Mouse (Mus musculus): ENCODE data around the gene Fhod1.
A peak's percentile ranks its signal among the peaks of the same experiment; 100 is the strongest.
"Not testable (repeated sequence)": the region's sequence is repeated elsewhere in the genome, so short reads cannot be mapped to it uniquely, and the experiment has no call there.

Fhod1 gene

DNA sequence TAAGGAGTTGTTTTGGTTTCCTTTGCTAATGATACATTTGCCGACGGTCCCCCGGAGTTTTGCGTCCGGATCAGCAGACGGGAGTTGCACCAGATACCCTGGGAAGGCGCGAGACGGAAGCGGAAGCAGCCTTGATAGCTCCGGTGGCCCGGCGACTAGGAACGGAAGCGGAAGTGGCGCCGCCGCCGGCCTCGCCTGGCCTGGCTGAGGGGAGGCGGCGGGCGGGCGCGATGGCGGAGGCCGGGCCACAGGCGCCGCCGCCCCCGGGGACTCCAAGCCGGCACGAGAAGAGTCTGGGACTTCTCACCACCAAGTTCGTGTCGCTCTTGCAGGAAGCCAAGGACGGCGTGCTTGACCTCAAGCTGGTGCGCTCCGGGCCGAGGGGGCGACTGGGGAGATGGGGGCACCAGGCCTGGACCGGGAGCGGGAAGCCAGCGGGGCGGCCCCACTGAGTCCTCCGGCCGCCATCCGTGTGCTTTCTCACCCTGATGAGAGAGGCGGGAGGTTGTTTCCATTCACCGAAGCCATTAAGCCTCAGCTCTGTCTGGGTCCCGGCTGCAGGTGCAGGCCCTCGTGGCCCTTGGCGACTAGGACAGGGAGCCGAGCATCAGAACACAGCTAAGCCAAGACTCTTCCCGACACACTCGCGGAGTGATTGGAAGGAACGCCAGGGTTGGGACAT lies 50.1 kb downstream of the Fhod1 start, which contains the start of gene E2f4:
Gene E2f4, plus strand, starts transcription at position 153 of the 682 bp plus-strand sequence.
- peak; percentile 91 for DNase-seq (ENCODE audit: low read depth, low spot score)

DNA sequence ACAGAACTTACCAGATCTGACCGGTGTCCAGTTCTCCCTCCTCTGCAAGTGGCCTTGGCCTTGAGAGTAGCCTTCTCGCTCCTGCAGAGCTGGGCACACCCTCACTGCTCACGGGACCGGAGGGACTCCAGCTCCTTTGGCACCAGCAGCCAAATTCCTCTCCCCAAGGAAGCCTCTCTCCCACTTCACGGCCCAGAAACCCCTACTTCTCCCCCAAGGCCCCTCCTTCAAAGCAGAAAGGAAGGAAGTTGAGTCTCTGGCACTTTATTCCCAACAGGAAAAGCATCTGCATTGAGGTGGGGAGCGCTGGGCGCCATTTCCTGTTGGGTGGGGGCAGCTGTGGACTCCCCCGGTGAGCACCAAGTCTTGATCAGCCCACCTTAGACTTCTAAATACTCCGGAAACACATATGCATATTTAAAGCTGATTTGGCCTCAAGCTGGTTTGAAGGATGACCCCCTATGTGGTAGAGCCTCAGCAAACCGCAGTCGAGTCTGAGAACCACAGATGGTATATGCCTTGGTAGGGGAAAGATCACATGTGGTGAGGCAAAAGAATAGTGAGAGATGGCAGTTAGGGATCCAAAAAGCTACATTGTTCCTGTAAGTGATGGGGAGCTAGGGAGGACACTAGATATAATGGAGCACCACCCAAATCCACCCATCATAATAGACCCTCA lies 51.7 kb downstream of the Fhod1 start, which contains the start of gene Exoc3l:
Gene Exoc3l, minus strand, starts transcription at position 207 of the 679 bp plus-strand sequence.
- DNase-seq (ENCODE audit: low read depth, low spot score) = no peak

DNA sequence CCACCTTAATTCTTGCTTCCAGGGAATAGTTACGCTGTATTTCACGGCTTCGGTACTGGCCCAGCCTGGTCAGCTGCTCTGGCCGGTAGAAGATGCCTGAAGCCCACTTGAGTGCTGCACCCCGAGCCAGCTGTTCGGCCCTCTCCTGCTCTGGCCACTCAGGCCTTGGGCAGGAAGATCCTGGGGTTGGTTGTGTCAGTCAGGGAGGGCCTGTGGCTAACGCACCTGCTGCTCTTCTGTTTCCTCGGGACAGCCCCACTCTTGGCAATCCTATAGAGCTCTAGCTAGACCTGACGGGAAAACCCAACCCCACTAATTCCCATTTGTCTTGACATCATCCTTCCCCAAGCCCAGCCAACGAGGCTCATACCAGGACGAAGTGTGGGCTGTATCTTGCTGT lies 52.5 kb downstream of the Fhod1 start:
- no peak for DNase-seq (ENCODE audit: low read depth, low spot score)

DNA sequence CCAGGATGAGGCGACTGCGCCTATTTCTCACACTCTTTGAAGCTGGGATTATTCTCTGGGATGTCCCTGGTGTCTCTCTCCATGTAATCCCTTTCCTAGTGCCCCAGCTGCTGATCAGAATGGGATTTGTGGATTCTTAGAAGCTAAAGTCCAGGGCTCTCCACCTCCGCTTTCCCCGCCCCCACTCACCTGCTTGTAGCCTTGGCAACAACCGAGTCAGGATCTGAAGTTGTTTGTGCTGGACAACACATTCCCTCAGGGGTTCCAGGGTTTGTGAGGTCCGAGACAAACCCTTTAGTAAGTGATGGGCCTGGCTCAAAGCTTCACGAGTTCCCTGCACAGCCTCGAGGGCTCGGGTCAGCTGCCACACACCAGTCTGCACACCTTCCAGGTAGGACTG lies 53.0 kb downstream of the Fhod1 start:
- DNase-seq (ENCODE audit: low read depth, low spot score) = no peak

DNA sequence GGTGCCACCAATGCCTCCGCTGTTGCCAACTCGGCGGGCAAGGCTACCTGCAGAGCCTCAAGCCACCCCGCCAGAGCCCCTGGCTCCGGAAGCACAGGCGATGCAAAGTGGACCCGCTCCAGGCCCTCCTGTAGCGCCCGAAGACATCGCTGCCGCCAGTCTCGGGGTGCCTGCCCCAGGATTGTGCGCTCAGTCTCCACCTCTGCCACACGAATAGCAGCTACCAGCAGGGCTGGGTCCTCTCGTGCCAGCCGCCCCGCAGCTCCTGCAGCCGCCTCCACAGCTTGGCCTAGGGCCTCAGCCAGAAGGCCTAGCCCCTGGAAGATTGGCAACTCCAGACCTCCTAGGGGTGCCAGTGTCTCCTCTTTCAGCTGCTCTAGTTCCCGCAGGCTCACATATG lies 54.3 kb downstream of the Fhod1 start:
- DNase-seq (ENCODE audit: low read depth, low spot score) = no peak

DNA sequence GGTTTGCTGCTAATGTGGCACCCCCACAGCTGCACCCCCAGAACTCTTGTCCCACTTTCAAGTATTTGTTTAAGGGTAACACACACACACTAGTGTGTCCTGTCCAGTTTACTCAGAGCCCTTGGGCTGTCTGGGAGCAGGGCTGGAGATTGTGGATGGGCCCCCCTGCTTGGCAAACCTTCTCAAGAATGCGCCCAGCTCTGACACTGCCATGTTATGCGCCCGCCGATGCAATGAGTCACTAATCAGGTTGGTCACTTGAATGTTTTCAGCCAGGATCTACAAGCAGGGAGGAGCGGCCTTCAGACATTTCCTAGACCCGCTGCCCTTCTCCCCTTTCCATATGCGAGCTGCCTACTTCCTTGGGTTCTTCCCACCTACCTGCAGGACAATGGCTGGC lies 55.3 kb downstream of the Fhod1 start:
- no peak for DNase-seq (ENCODE audit: low read depth, low spot score)

DNA sequence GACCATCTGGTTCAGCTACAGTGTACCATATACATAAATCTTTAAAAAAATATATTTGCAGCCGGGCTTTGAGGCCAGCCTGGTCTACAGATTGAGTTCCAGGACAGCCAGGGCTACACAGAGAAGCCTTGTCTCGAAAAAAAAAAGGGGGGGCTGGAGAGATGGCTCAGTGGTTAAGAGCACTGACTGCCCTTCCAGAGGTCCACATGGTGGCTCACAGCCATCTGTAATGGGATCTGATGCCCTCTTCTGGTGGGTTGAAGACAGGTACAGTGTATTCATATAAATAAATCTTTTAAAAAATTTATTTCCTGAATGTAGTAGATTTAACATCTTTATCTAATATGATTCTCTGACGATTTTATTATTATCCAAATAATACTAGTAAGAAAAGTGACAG lies 56.0 kb downstream of the Fhod1 start:
- DNase-seq (ENCODE audit: low read depth, low spot score) = not testable (repeated sequence)

DNA sequence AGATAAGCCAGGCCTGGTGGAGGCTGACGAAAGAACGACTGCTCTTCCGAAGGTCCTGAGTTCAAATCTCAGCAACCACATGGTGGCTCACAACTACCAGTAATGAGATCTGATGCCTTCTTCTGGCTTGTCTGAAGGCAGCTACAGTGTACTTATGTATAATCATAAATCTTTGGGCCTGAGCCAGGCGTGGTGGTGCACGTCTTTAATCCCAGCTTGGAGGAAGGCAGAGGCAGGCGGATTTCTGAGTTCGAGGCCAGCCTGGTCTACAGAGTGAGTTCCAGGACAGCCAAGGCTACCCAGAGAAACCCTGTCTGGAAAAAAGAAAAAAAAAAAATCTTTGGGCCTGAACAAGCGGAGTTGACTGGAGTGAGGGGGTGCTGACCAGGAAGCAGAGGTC lies 56.4 kb downstream of the Fhod1 start:
- not testable (repeated sequence) for DNase-seq (ENCODE audit: low read depth, low spot score)

DNA sequence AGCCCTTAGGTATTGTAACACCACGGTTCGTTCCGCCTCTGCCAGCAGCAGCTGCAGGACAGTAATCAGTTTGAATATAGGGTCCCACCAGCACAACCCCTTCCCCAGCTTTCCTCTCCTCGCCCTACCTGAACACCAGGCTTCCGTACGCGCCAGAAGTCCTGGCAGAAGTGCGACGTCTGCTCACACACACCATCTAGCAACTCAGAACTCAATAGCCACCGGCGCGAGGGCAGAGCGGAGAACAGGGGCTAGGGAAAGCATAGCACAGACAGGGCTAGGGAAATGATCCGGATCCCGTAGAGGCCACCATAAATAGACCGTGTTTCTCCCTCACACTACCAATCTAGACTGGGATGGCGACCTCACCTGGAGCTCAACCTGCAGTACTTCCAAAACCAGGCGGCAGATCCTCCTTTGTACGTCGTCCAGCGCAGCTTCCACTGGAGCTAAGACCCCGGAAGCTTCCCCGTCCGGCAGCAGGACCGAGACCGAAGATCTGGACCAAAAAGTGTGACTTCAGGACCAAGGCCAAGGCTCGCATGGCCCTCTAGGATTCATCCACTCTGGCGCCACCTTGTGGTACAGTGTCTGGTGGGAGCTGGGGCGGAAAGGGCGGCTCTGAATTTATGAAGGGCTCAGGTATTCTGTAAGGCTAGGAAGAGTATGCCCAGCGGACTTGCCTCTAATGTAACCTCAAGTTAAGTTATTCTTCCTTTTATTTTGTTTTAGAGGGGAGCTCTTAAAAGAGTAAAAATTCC lies 57.0 kb downstream of the Fhod1 start:
- no peak for DNase-seq (ENCODE audit: low read depth, low spot score)

DNA sequence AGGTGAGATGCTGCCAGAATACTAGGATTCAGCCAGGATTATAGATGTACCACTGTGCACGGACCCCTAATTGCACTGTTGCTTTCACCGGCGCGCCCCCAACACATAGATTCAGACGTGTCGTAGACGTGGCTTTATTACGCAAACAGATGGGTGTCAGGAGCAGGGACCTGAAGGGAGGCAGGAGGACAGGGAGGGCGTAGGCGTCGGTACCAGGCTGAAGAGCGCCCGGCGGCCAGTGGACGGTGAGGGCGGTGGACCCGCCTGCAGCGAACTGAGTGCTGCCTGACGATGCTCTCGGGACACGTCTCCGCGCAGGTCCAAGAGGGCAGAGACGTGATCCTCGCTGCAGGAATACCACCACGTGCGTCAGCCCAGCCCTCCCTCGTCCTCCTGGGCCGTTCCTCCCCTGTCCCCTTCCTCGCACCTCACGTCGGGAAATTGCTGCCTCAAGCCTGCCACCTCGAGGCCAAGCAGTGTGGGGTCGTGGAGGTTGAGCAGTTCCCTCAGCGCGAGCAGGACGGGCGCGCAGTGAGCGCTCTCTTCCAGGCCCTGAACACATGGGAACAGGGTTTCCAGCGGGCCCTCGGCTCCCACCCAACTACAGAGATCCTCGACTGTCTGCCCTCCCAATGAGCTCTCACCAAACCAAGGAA lies 57.8 kb downstream of the Fhod1 start, which contains the start of gene 4931428F04Rik:
Gene 4931428F04Rik, minus strand, starts transcription at position 60 of the 656 bp plus-strand sequence.
- no peak for DNase-seq (ENCODE audit: low read depth, low spot score)

DNA sequence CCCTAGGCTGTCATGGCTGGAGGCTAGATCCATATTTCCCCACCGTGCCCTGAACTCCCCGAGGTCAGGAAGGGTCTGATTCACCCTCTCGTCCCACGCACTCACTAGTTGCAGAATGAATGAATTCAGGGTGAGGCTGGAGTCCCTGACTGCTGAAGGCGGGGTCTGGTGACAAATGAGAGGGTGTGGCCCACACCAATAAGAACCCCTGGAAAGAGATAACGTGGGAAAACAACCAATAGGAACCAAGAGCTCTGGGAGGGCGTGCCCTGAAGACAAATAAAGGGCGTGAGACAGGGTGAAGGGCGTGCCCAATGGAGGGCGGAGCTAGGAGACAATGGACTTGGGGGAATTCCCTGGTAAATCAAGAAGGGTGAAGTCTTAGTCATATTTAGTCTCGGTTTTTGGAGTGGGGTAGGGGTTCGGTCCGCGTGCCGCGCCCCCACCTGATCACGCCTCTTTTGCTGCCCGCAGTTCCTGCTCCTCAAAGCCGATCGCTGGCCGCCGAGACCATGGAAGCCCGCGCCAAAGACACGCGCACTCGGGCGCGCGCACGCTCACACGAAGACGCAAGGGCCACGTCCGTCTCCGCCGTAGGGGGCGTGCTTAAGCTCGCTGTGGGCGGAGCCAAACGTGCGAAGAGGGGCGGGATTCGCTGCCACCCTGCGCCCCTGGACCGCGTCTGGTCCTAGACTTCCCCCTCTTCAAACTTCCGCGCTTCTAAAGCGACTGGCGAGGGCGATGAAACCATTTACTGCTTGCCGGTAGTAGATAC lies 58.6 kb downstream of the Fhod1 start:
- peak; percentile 97 for DNase-seq (ENCODE audit: low read depth, low spot score)

DNA sequence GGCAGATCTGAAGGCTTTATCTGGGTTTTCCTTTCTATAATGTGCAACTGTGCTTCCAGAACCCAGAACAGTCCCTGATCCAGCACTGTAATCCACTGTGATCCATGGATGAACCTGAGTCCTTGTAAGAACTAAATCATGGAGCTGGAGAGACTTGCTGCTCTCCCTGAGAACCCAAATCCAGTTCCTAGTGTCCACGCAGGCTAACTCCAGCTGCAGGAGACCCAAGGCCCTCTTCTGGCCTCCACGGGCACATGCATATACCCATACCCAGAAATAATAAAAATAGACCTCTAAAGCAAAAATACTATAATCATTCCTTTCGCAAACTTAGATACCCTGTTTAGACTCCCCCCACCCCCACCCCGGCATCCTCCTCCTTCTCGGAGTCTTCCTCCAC lies 59.5 kb downstream of the Fhod1 start:
- no peak for DNase-seq (ENCODE audit: low read depth, low spot score)

DNA sequence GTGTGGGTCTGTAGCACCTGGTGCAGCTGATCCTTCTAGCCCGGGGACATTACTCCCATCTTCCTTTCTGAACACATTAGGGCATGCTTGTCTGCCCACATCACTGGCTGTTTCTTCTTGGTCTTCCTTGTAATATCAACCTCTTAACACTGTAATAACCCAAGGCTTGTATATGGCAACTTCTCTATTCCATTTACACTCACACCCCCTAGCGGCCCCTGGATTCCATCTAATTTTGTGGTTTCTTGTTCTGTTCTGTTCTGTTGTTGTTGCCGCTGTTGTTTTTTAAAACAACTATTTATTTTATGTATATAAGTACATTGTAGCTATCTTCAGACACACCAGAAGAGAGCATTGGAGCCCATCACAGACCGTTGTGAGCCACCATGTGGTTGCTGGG lies 60.8 kb downstream of the Fhod1 start:
- no peak for DNase-seq (ENCODE audit: low read depth, low spot score)

DNA sequence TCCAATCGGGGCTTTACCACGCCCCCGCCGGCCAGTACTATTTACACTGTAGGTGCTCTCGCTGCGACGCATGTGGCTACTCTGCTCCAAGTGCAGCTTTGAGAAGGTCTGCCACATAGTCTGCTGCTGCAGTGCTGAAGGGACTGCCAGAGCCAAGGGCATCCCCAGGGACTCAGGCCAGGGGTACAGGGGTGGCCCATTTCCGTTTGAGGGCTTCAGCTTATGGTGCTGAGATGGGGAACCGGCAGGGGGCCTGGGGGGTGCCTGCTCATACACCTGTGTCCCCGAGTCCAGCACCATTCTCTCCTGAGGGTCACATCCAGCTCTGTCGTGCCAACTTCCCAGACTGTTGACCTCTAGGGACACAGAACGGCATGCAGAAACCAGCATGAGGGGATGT lies 62.2 kb downstream of the Fhod1 start:
- DNase-seq (ENCODE audit: low read depth, low spot score) = no peak

DNA sequence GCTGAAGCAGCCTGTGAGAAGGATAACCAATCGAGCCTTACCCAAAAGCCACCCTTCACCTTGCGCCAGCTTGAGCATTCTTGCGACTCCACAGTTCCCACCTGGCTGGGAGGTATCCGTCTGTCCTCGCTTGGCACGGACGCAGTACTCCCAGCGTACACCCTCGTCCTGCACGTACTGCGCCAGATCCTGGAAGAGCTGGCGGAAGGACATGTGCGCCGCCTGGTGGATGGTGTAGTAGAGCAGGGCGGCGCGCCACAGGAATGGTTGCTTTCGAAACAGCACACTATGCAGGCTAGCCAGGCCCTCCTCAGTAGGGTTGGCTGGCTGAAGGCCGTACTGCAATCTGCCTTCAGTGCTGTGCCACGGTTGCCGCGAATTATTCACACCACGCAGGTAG lies 64.7 kb downstream of the Fhod1 start:
- DNase-seq (ENCODE audit: low read depth, low spot score) = no peak

DNA sequence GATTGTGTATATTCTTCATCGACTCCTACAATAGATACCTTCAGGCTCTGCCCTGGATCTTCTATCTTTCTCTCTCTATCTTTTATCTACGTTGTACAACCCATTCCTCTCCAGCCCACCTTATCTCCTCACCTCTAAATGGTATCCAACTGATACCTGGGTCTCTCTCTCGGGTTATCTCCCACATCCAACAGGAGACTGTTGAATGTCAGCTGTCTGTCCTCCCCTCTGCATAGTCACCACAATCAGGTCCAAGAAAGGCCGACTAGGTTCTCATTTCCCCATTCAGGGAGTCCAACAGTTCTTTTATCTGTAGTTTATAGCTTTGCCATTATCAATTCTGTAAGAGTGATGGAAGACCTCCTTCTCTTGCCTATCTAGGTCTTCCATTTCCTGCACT lies 65.5 kb downstream of the Fhod1 start:
- no peak for DNase-seq (ENCODE audit: low read depth, low spot score)

DNA sequence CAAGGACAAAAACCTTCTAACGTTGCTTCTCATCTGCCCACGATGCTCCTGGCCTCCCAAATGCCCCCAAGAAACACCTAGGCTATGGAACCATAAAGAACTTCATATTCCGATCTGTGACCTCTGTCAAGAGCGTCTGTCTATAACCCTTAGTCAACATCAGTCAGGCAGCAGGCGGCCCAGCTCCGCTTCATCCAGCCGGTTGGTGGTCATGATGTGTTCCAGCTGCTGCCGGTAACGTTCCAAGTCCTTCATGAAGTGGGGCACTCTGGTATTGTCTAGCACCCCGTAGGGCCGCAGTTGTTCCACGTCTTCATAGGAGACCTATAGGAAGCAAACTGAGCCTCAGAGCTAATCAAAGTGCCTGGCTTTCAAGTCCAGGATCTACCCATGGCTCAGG lies 65.9 kb downstream of the Fhod1 start:
- DNase-seq (ENCODE audit: low read depth, low spot score) = no peak

DNA sequence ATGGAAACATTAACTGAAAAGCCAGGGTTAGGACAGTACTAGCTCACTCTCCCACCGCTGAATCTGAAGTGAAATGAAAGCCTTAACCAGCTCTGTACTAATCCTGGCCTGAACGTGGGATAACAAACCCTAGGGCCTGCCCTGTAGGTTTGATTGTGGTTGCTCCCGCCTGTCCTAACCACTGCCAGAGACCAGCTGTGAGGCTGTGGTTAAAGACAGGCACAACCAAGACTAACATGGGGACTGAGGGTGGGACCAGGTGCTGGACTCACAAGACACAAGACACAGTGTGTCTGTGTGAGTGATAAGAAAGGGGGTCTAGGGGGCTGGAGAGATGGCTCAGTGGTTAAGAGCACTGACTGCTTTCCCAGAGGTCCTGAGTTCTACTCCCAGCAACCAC lies 67.2 kb downstream of the Fhod1 start:
- no peak for DNase-seq (ENCODE audit: low read depth, low spot score)
